Mouse (Mus musculus) embryonic fibroblast, embryonic 13.5 days (primary cell): Measurements from ENCODE around the gene Xpo5.

Experiments
- CTCF ChIP-seq: IDR thresholded peaks from 2 replicates; pipeline ENCODE4 v1.5.1; 2011; ENCODE audit warnings: mild to moderate bottlenecking, control low read depth, low read length, moderate library complexity, borderline replicate concordance; ENCODE audit not compliant: insufficient read depth
- POLR2A ChIP-seq: IDR thresholded peaks from 2 replicates; pipeline ENCODE4 v1.6.1; 2011; ENCODE audit warnings: low read depth, mild to moderate bottlenecking, control low read depth, low read length, moderate library complexity

GRCm38 (mm10) chr17:46274465-46274864 is 71.9 kb downstream of the Xpo5 start:
- no peak for TF ChIP-seq POLR2A
- TF ChIP-seq CTCF: no peak
